Comparison of ENCODE assay signal across 8 mouse cellular contexts in genomic region chr16:22438441-22439373, GRCm38 (mm10). TPM values are rescaled to one million over a fixed set of nuclear protein-coding genes. Genes with fewer than 3 reads are reported as not detected.
DNase-seq lines count a peak whose midpoint lies in the region; ATAC-seq and TF ChIP-seq lines count a peak whose summit lies in the region.

No protein-coding gene starts in this region.

- DNase-seq in ES-CJ7 (ENCODE audit: low read depth, low spot score): peak; percentile 94
- DNase-seq in heart, postnatal 0 days (ENCODE audit: low spot score): peak; percentile 62
- peak; percentile 88 to 92 for DNase-seq in kidney, postnatal 4 days
- DNase-seq in liver, postnatal 0 days: peak; percentile 79
- peak; percentile 80 for DNase-seq in thymus, postnatal 14 days

- no peaks in the 10 kb centered on the region for H3K36me3 ChIP-seq in forebrain, embryonic 12.5 days (replicated peaks)
- H3K36me3 ChIP-seq in heart, postnatal 0 days (replicated peaks; ENCODE audit: control insufficient read depth, insufficient read depth, low read length): no peaks in the 10 kb centered on the region
- no peaks in the 10 kb centered on the region for H3K36me3 ChIP-seq in liver, postnatal 0 days (replicated peaks; ENCODE audit: insufficient read depth, low read length)

- peak overlapping the region; percentile 22; the same call in 1 of the 2 replicates for H3K27ac ChIP-seq in bone marrow macrophage, adult 2 months (ENCODE audit: insufficient read depth, low read depth, low read length)
- peak overlapping the region; percentile 59 for H3K27ac ChIP-seq in forebrain, embryonic 12.5 days
- H3K27ac ChIP-seq in heart, postnatal 0 days (ENCODE audit: low read depth): peak overlapping the region; percentile 71
- H3K27ac ChIP-seq in liver, postnatal 0 days (ENCODE audit: low read depth): peak overlapping the region; percentile 65
- H3K27ac ChIP-seq in olfactory bulb, adult 2 months (ENCODE audit: insufficient read depth, low read depth, low read length): peak overlapping the region; percentile 80; the same call in 1 of the 2 replicates

- H3K27me3 ChIP-seq in forebrain, embryonic 12.5 days: peaks cover 80% of the 10 kb centered on the region
- no peaks in the 10 kb centered on the region for H3K27me3 ChIP-seq in heart, postnatal 0 days (ENCODE audit: control insufficient read depth, insufficient read depth, low read length)
- peaks cover 17% of the 10 kb centered on the region; the same call in 1 of the 2 replicates for H3K27me3 ChIP-seq in liver, postnatal 0 days (ENCODE audit: insufficient read depth, low read length)

- WGBS in forebrain, embryonic 12.5 days: under 1% methylated on average over 58 of the region's 59 CpGs
- WGBS in heart, postnatal 0 days: under 1% methylated on average over 58 of the region's 59 CpGs
- WGBS in liver, postnatal 0 days (ENCODE audit: insufficient replicate concordance): under 1% methylated on average over 58 of the region's 59 CpGs
- under 1% methylated on average over 59 of the region's 59 CpGs for WGBS in olfactory bulb, adult 2 months

- no peak for TF ChIP-seq CTCF in bone marrow macrophage, adult 2 months (IDR thresholded peaks at IDR 0.05; ENCODE audit: low read depth, low read length)
- no peak for TF ChIP-seq CTCF in heart, postnatal 0 days (IDR thresholded peaks at IDR 0.05; ENCODE audit: low read depth)
- TF ChIP-seq CTCF in liver, postnatal 0 days (IDR thresholded peaks at IDR 0.05; ENCODE audit: low read depth): no peak
- TF ChIP-seq CTCF in olfactory bulb, adult 2 months (IDR thresholded peaks at IDR 0.05; ENCODE audit: insufficient read depth, low read depth, low read length): no peak

- peak; percentile 43 for ATAC-seq in forebrain, embryonic 12.5 days (ENCODE audit: low FRiP score)
- 0 out of 2 replicates have a peak, but pooled peaks have one; percentile 1 for ATAC-seq in heart, postnatal 0 days (ENCODE audit: insufficient read depth, low read depth)
- peak; percentile 4 for ATAC-seq in liver, postnatal 0 days

- peak overlapping the region; percentile 85 for H3K4me3 ChIP-seq in bone marrow macrophage, adult 2 months (ENCODE audit: insufficient read depth, low read length)
- H3K4me3 ChIP-seq in forebrain, embryonic 12.5 days (replicated peaks): peak overlapping the region; percentile 71
- H3K4me3 ChIP-seq in heart, postnatal 0 days (ENCODE audit: low read depth, low read length): peak overlapping the region; percentile 89
- peak overlapping the region; percentile 82 for H3K4me3 ChIP-seq in liver, postnatal 0 days (ENCODE audit: low read depth, low read length)
- H3K4me3 ChIP-seq in olfactory bulb, adult 2 months (ENCODE audit: insufficient read depth, low read depth, low read length): peak overlapping the region; percentile 99

- peak overlapping the region; percentile 98 for H3K4me2 ChIP-seq in forebrain, embryonic 12.5 days
- peak overlapping the region; percentile 98 for H3K4me2 ChIP-seq in heart, postnatal 0 days (ENCODE audit: low read depth, low read length)
- peak overlapping the region; percentile 99 for H3K4me2 ChIP-seq in liver, postnatal 0 days (ENCODE audit: low read depth, low read length)

- TF ChIP-seq EP300 in heart, postnatal 0 days (IDR thresholded peaks at IDR 0.05; ENCODE audit: low read depth): no peak
- TF ChIP-seq EP300 in liver, postnatal 0 days (IDR thresholded peaks at IDR 0.05; ENCODE audit: low read depth): no peak

- no peaks in the 10 kb centered on the region for H3K9me3 ChIP-seq in forebrain, embryonic 12.5 days
- H3K9me3 ChIP-seq in heart, postnatal 0 days (replicated peaks; ENCODE audit: control insufficient read depth, low read length): no peaks in the 10 kb centered on the region
- H3K9me3 ChIP-seq in liver, postnatal 0 days (ENCODE audit: low read length): no peaks in the 10 kb centered on the region

- H3K4me1 ChIP-seq in bone marrow macrophage, adult 2 months (ENCODE audit: control insufficient read depth, insufficient read depth, low read length): peaks cover 32% of the 10 kb centered on the region
- H3K4me1 ChIP-seq in forebrain, embryonic 12.5 days: peaks cover 38% of the 10 kb centered on the region
- peaks cover 13% of the 10 kb centered on the region for H3K4me1 ChIP-seq in heart, postnatal 0 days (ENCODE audit: control insufficient read depth, insufficient read depth)
- H3K4me1 ChIP-seq in liver, postnatal 0 days (ENCODE audit: insufficient read depth): peaks cover 26% of the 10 kb centered on the region
- H3K4me1 ChIP-seq in olfactory bulb, adult 2 months (ENCODE audit: control insufficient read depth, insufficient read depth, low read length): peaks cover 20% of the 10 kb centered on the region

- peak overlapping the region; percentile 62 for H3K9ac ChIP-seq in forebrain, embryonic 12.5 days
- H3K9ac ChIP-seq in heart, postnatal 0 days (replicated peaks; ENCODE audit: low read depth, low read length): peak overlapping the region; percentile 79
- H3K9ac ChIP-seq in liver, postnatal 0 days (replicated peaks): peak overlapping the region; percentile 77

- no peak for TF ChIP-seq POLR2A in bone marrow macrophage, adult 2 months (IDR thresholded peaks at IDR 0.05; ENCODE audit: borderline replicate concordance, low read depth, low read length)
- TF ChIP-seq POLR2A in olfactory bulb, adult 2 months (IDR thresholded peaks at IDR 0.05; ENCODE audit: insufficient read depth, low read depth, low read length): no peak

RNA-seq across cellular contexts. Expression of gene Etv5, which starts 0.8 kb away (rescaled TPM):
- polyA plus RNA-seq in bone marrow macrophage, adult 2 months (2012; ENCODE audit: insufficient read depth, insufficient read length, missing spikeins): 14.8 and 19.3 TPM in 2 replicates
- polyA plus RNA-seq in forebrain, embryonic 12.5 days (2016; fragmentation: Nextera tagmentation; extraction: Ambion mirVana): 17.9 and 28.4 TPM in 2 replicates
- total RNA-seq in heart, postnatal 0 days (2014; rRNA removed; ENCODE audit: low replicate concordance): 14.8 and 23.2 TPM in 2 replicates
- polyA plus RNA-seq in heart, postnatal 0 days (2015; fragmentation: Nextera tagmentation; extraction: Ambion mirVana): 7.4 and 7.7 TPM in 2 replicates
- polyA plus RNA-seq in liver, postnatal 0 days (2015; fragmentation: Nextera tagmentation; extraction: Ambion mirVana): 2.6 and 2.7 TPM in 2 replicates
- polyA plus RNA-seq in olfactory bulb, adult 2 months (2012; ENCODE audit: insufficient read depth, insufficient read length, low replicate concordance, missing spikeins): not detected in 2 replicates

Comparison
In these comparisons a context has a peak if more than half of its experiments do, and no peak if none do; other contexts are left out.
1. Peak in every context shown above with its lines: DNase-seq, ATAC-seq, H3K4me3 ChIP-seq and H3K27ac ChIP-seq.
2. H3K27ac ChIP-seq: peak in every context shown above with its lines; median percentile 80 in olfactory bulb, adult 2 months; 71 in heart, postnatal 0 days; 65 in liver, postnatal 0 days; 59 in forebrain, embryonic 12.5 days; 22 in bone marrow macrophage, adult 2 months.